Mouse (Mus musculus) kidney, embryonic 16.5 days (tissue): ENCODE measurements around the gene Aebp1. TPM values are rescaled to one million over a fixed set of nuclear protein-coding genes. Genes with fewer than 3 reads are reported as not detected.

ENCODE experiments used
- ATAC-seq: fragments of 200-750 bp; cut with Nextera tagmentation; 2 replicates; pipeline ENCODE4 v1.8.0; 2017; ENCODE audit warnings: moderate TSS enrichment; ENCODE audit not compliant: low FRiP score, low TSS enrichment
- H3K27ac ChIP-seq: fragments of 300-500 bp; sonication (generic); 2 replicates; pipeline ENCODE4 v1.5.1; 2014; ENCODE audit warnings: low read length
- H3K27me3 ChIP-seq: fragments of 300-500 bp; sonication (generic); 2 replicates; pipeline ENCODE4 v1.6.1; 2014; ENCODE audit warnings: low read length, control low read depth, mixed read lengths; ENCODE audit not compliant: insufficient read depth
- H3K36me3 ChIP-seq: fragments of 300-500 bp; sonication (generic); 2 replicates; pipeline ENCODE4 v1.6.1; 2014; ENCODE audit warnings: low read length, control low read depth, mixed read lengths; ENCODE audit not compliant: insufficient read depth
- H3K4me1 ChIP-seq: fragments of 300-500 bp; sonication (generic); 2 replicates; pipeline ENCODE4 v1.6.1; 2014; ENCODE audit warnings: low read length, control low read depth, mixed read lengths; ENCODE audit not compliant: insufficient read depth
- H3K4me2 ChIP-seq: fragments of 300-500 bp; sonication (generic); replicated peaks from 2 replicates; pipeline ENCODE4 v1.6.1; 2014; ENCODE audit warnings: low read depth, low read length
- H3K4me3 ChIP-seq: fragments of 300-500 bp; sonication (generic); 2 replicates; pipeline ENCODE4 v1.5.1; 2014; ENCODE audit warnings: mild to moderate bottlenecking, low read length
- H3K9ac ChIP-seq: fragments of 300-500 bp; sonication (generic); replicated peaks from 2 replicates; pipeline ENCODE4 v1.6.1; 2014; ENCODE audit warnings: low read length
- H3K9me3 ChIP-seq: fragments of 300-500 bp; sonication (generic); 2 replicates; pipeline ENCODE4 v1.6.1; 2016; ENCODE audit warnings: low read length, control low read depth
- WGBS: fragments of 180-500 bp; shearing (Covaris S2); extraction: QIAGEN DNeasy Blood & Tissue Kit; methylation state at CpG from one replicate; pipeline ENCODE4 v1.1.7; 2014; 5-methylcytosine and 5-hydroxymethylcytosine counted together
- polyA plus RNA-seq: library from polyadenylated mRNA; unstranded; fragments of >200 nt; fragmentation: Nextera tagmentation; extraction: Ambion mirVana; gene quantifications from 2 replicates; pipeline ENCODE4 v1.2.1, GENCODE M21; 2015

The Aebp1 gene
- polyA plus RNA-seq, 1 experiment from 2014 or later: 61.1 TPM

DNA sequence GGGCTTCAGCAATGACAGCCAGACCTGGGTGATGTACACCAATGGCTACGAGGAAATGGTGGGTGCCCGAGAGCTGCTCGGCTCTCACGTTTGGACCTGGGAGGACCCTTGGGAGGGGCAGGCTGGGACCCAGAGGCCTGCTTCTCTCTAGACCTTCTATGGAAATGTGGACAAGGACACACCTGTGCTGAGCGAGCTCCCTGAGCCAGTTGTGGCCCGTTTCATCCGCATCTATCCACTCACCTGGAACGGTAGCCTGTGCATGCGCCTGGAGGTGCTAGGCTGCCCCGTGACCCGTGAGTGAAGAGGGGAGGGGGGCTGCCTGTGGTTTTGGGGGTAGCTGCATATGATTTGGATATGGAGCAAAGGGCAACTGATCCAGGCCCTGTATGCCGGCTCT, 6.6 kb downstream of the Aebp1 start:
- peaks cover 9% of the 10 kb centered on the region for H3K4me1 ChIP-seq
- no peaks in the 10 kb centered on the region for H3K27me3 ChIP-seq
- no peak overlapping the region for H3K4me3 ChIP-seq
- H3K27ac ChIP-seq: no peak overlapping the region
- H3K9ac ChIP-seq: no peak overlapping the region
- H3K36me3 ChIP-seq: peaks cover 35% of the 10 kb centered on the region
- H3K9me3 ChIP-seq: no peaks in the 10 kb centered on the region
- H3K4me2 ChIP-seq: no peak overlapping the region
- 73% methylated on average over 12 of the region's 12 CpGs for WGBS
- ATAC-seq: peak; percentile 17; the same call in 1 of the 2 replicates

DNA sequence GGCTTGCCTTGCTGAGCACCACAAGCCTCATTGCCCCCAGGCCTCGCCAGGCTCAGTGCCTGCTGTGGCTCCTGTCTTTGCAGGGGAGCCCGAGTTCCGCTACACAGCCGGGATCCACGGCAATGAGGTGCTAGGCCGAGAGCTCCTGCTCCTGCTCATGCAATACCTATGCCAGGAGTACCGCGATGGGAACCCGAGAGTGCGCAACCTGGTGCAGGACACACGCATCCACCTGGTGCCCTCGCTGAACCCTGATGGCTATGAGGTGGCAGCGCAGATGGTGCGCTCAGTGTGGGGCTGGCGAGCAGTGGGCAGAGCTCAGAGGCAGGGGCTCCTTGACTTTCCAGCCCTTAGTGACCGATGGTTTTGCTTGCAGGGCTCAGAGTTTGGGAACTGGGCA, 7.6 kb downstream of the Aebp1 start:
- H3K4me1 ChIP-seq: peaks cover 8% of the 10 kb centered on the region
- ATAC-seq: no peak
- no peaks in the 10 kb centered on the region for H3K27me3 ChIP-seq
- H3K9me3 ChIP-seq: no peaks in the 10 kb centered on the region
- no peak overlapping the region for H3K4me2 ChIP-seq
- H3K4me3 ChIP-seq: no peak overlapping the region
- WGBS: 96% methylated on average over 16 of the region's 16 CpGs
- no peak overlapping the region for H3K27ac ChIP-seq
- H3K9ac ChIP-seq: no peak overlapping the region
- peaks cover 44% of the 10 kb centered on the region for H3K36me3 ChIP-seq

DNA sequence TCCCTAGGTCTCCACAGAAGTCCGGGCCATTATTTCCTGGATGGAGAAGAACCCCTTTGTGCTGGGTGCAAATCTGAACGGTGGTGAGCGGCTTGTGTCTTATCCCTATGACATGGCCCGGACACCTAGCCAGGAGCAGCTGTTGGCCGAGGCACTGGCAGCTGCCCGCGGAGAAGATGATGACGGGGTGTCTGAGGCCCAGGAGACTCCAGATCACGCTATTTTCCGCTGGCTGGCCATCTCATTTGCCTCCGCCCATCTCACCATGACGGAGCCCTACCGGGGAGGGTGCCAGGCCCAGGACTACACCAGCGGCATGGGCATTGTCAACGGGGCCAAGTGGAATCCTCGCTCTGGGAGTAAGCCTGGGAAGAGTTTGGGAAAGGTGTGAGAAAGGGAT, 8.3 kb downstream of the Aebp1 start:
- H3K4me3 ChIP-seq: no peak overlapping the region
- H3K4me1 ChIP-seq: peaks cover 8% of the 10 kb centered on the region
- H3K9ac ChIP-seq: no peak overlapping the region
- no peak overlapping the region for H3K4me2 ChIP-seq
- H3K27ac ChIP-seq: no peak overlapping the region
- peaks cover 51% of the 10 kb centered on the region for H3K36me3 ChIP-seq
- H3K27me3 ChIP-seq: no peaks in the 10 kb centered on the region
- 87% methylated on average over 16 of the region's 16 CpGs for WGBS
- ATAC-seq: no peak
- no peaks in the 10 kb centered on the region for H3K9me3 ChIP-seq

DNA sequence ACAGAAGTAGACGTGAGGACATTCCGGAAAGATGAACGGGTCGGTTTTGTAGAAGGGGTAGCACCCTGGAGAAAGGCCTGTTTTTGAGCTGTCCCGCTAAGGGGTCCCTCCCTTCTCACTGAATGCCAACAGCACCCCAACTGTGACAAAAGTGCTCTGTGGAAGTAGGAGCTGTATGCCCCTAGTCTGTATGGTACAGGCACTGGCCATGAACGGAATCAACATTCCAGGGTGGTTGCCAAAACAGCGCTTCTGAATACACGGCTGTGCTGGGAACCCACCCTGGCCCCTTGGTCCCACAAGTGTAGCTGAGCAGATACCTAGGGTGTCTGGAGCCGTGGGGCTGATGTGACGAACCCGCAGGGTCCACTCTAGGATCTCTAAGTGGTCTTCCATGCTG, 11.0 kb downstream of the Aebp1 start:
- no peak for ATAC-seq

DNA sequence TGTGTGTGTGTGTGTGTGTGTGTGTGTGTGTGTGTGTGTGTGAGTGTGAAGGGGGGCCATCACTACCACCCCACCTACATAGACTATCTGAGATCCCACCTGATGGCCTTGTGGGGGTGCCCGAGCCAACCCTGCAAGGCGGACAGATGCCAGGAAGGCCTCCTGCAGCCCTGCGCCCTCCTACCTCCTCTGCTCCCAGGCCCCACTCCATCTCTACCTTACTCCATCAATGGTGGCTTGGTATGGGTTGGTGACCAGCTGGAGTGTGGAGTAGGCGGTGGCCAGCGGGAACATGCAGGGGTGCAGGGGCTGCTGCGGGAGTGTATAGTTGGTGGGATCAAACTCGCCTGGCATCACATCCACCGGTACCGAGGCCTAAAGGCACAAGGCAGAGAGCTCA, 11.4 kb downstream of the Aebp1 start:
- Histone ChIP-seq H3K27ac (no peak overlapping the region), H3K9me3 (no peaks in the 10 kb centered on the region), H3K9ac (no peak overlapping the region), H3K4me3 (no peak overlapping the region), H3K36me3 (peaks cover 57% of the 10 kb centered on the region), H3K4me1 (peaks cover 13% of the 10 kb centered on the region), H3K27me3 (no peaks in the 10 kb centered on the region), H3K4me2 (no peak overlapping the region)
- WGBS: 93% methylated on average over 9 of the region's 9 CpGs
- ATAC-seq: no peak

More for the DNA sequence above, 11.0 kb downstream of the Aebp1 start:
- no peak overlapping the region for H3K9ac ChIP-seq
- no peaks in the 10 kb centered on the region for H3K9me3 ChIP-seq
- peaks cover 57% of the 10 kb centered on the region for H3K36me3 ChIP-seq
- H3K27ac ChIP-seq: no peak overlapping the region
- 93% methylated on average over 11 of the region's 11 CpGs for WGBS
- H3K4me2 ChIP-seq: no peak overlapping the region
- H3K27me3 ChIP-seq: no peaks in the 10 kb centered on the region
- peaks cover 13% of the 10 kb centered on the region for H3K4me1 ChIP-seq
- H3K4me3 ChIP-seq: no peak overlapping the region

DNA sequence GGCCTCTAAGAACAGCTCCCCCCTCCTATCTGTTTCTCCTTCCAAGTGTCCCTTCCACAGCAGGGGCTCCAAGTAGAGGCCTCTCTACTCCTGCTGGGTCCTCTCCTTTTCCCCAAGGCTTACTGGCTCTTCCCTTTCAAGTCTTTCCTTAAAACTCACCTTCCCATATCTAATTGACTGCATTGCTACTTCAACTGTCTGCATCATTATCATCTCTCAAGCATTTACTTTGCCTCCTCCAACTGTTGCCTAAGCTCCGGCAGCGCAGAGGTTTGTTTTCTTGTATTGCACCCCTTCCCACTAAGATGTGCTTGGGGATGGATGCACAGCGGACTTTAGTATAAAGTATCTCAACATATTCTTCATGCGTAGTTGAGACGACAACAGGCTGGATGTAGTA, 15.7 kb downstream of the Aebp1 start:
- Histone ChIP-seq H3K27me3 (no peaks in the 10 kb centered on the region), H3K36me3 (peaks cover 31% of the 10 kb centered on the region), H3K9me3 (0 out of 2 replicates have a peak, but pooled peaks cover 3% of the 10 kb centered on the region), H3K4me3 (peak overlapping the region; percentile 69), H3K4me2 (peak overlapping the region; percentile 65), H3K4me1 (peaks cover 21% of the 10 kb centered on the region), H3K27ac (peak overlapping the region; percentile 31; the same call in 1 of the 2 replicates), H3K9ac (peak overlapping the region; percentile 73)
- 4% methylated on average over 5 of the region's 5 CpGs for WGBS
- no peak for ATAC-seq

DNA sequence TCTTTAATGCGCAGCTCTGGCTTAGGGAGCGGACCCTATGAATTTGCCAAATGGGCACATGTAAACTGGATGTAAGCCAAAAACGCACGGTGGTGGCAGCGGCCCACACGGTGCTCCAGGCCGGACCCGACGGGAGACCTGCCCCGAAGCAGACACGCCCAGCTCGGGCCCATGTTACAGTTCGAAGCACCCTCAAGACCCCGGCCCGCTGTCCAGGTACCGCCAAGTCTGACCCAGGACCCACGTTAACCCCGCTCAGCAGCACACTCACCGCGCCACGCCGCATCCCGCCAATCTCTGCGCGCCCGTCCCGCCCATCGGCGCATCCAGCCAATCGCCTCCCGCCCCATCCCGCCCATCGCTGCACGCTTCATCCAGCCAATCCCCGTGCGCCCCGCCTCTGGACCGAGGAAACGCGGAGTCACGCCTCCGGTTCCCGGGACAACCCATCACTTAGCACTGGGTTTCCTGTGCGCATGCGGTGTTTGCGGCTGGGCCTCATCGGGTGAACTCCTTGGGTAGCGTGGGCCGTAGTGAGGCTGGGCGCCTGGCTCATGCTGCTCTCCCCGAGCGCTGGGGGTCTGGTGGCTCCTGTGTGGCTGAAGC, 16.3 kb downstream of the Aebp1 start, which contains the start of gene Pold2:
Pold2 (minus strand) TSS at position 372 of the 606 bp plus-strand sequence.
- peak; percentile 99 for ATAC-seq
- H3K4me1 ChIP-seq: peaks cover 21% of the 10 kb centered on the region
- H3K27ac ChIP-seq: peak within 1 kb of the TSS; percentile 90
- peak within 1 kb of the TSS; percentile 65 for H3K4me2 ChIP-seq
- H3K9ac ChIP-seq: peak within 1 kb of the TSS; percentile 73
- 0 out of 2 replicates have a peak, but pooled peaks cover 3% of the 10 kb centered on the region for H3K9me3 ChIP-seq
- peaks cover 25% of the 10 kb centered on the region for H3K36me3 ChIP-seq
- under 1% methylated on average over 43 of the region's 52 CpGs for WGBS
- H3K27me3 ChIP-seq: no peaks in the 10 kb centered on the region
- peak within 1 kb of the TSS; percentile 69 for H3K4me3 ChIP-seq

DNA sequence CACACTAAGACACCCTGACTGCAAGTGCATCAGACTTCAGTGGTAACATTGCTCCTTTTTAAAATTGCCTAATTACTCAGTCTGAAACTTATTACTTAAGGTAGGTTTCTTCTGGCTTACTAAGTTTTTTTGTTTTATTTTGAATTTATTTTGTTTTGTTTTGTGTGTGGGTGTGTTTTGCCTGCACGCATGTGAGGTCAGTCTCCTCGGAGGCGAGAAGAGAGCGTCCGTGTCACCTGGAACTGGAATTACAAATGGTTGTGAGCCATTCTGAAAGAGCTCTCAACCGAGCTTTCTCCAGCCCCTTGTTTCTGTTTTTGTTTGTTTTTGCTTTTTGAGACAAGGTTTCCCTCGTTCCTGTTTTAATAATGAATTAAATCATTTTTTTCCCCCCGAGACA, 16.9 kb downstream of the Aebp1 start:
- H3K4me2 ChIP-seq: peak overlapping the region; percentile 65
- H3K27me3 ChIP-seq: no peaks in the 10 kb centered on the region
- H3K9ac ChIP-seq: peak overlapping the region; percentile 71
- WGBS: 27% methylated on average over 8 of the region's 8 CpGs
- H3K27ac ChIP-seq: peak overlapping the region; percentile 90
- no peak for ATAC-seq
- H3K36me3 ChIP-seq: peaks cover 19% of the 10 kb centered on the region
- H3K4me1 ChIP-seq: peaks cover 21% of the 10 kb centered on the region
- 0 out of 2 replicates have a peak, but pooled peaks cover 3% of the 10 kb centered on the region for H3K9me3 ChIP-seq
- peak overlapping the region; percentile 69 for H3K4me3 ChIP-seq

DNA sequence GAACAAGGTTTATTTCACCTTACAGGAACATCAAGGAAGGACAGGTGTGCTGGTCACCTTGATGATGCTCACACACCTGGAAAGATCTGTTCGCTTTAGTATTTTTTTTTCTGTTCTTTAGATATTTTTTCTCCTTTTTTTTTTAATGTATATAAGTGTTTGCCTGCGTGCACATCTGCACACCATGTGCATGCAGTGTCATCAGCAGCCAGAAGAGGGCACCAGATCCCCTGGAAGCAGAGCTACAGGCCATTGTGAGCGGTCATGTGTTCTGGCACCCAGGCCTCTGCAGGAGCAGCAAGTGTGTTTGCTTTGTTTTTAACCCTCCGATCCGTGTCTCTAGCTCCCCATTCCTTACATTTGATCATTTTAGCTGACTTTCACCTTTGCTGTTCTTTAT, 18.2 kb downstream of the Aebp1 start:
- WGBS: 71% methylated on average over 5 of the region's 5 CpGs
- Histone ChIP-seq H3K27ac (no peak overlapping the region), H3K36me3 (peaks cover 7% of the 10 kb centered on the region; the same call in 1 of the 2 replicates), H3K9ac (no peak overlapping the region), H3K4me3 (no peak overlapping the region), H3K4me2 (no peak overlapping the region), H3K27me3 (no peaks in the 10 kb centered on the region), H3K9me3 (0 out of 2 replicates have a peak, but pooled peaks cover 3% of the 10 kb centered on the region), H3K4me1 (peaks cover 21% of the 10 kb centered on the region)
- no peak for ATAC-seq

DNA sequence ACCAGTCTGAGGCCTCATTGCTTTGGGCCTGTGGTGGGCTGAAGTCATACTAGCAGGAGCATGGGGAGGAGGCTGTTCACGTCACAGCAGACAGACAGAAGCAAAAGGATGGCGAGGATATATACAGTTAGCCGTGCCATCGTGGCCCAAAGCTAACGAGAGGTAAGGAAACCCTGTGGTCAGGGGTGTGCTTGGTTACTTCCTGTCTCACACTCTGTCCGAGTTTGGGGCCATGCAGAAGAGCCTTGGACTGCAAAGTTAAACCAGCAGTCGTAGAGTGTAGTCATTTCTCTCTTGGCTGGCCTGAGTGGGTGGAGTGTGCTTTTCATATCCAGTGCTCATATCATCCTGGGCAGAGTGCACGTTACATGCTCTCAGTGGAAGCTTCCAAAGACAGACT, 20.8 kb downstream of the Aebp1 start:
- no peak overlapping the region for H3K4me3 ChIP-seq
- H3K9ac ChIP-seq: no peak overlapping the region
- no peak for ATAC-seq
- H3K27me3 ChIP-seq: no peaks in the 10 kb centered on the region
- H3K9me3 ChIP-seq: 0 out of 2 replicates have a peak, but pooled peaks cover 3% of the 10 kb centered on the region
- H3K4me2 ChIP-seq: no peak overlapping the region
- WGBS: 68% methylated on average over 8 of the region's 8 CpGs
- H3K27ac ChIP-seq: no peak overlapping the region
- H3K36me3 ChIP-seq: no peaks in the 10 kb centered on the region
- H3K4me1 ChIP-seq: peaks cover 8% of the 10 kb centered on the region; the same call in 1 of the 2 replicates
